Mouse (Mus musculus): ENCODE measurements around the gene Gm20388. TPM values are rescaled to one million over a fixed set of nuclear protein-coding genes. Genes with fewer than 3 reads are reported as not detected.
A peak's percentile ranks its signal among the peaks of the same experiment; 100 is the strongest.

Gene Gm20388
- polyA plus RNA-seq, 1 experiment from 2014 or later = not detected

DNA sequence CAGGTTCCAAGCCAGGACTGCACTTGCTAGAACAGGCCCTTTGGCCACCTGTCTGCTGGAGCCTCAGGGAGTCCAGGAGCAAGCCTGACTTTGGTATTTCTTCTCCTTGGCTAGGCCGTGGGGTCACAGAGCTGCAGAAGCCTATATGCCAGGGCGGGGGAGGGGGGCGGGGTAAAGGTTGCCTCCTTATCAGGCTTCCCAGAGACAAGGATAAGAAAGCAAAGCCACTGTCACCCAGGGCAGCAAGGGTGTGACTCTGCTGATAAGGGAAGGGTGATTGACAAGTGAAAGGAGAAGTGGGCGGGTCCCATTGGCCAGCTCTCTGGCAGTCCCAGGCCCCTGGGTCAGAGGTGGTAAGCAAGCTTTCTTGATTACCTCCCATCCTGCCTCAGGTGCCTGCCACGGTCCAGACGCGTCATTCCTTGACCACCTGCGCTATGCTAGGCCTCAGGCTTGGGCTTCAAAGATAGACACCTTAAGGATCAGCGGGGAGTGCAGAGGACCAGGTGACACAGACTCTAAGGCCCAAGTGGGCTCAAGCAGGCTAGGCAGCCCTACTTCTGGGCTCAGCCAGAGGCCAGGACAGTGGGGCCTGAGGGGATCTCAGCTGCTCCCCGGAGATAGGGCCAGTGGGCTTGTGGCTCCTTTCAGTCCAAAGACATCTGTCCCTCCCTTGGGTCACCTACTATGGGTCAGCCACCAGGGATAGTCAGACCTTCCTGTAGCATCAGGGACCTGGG is 565.0 kb downstream of the Gm20388 start:
- Histone ChIP-seq H3K4me1 (replicated peaks; ENCODE audit: control insufficient read depth, insufficient read depth, low read length) (peaks cover 49% of the 10 kb centered on the region), H3K9me3 (ENCODE audit: control insufficient read depth, low read length) (no peaks in the 10 kb centered on the region), H3K27me3 (ENCODE audit: control insufficient read depth, insufficient read depth, low read depth, low read length) (no peaks in the 10 kb centered on the region), H3K4me3 (ENCODE audit: low read length) (no peak overlapping the region), H3K9ac (ENCODE audit: low read length) (no peak overlapping the region), H3K36me3 (ENCODE audit: control insufficient read depth, insufficient read depth, low read length) (no peaks in the 10 kb centered on the region), H3K27ac (ENCODE audit: low read length) (peak overlapping the region; percentile 86; the same call in 1 of the 2 replicates), H3K4me2 (ENCODE audit: low read depth, low read length) (no peak overlapping the region)
- ATAC-seq (ENCODE audit: low read depth) = no peak
- 64% methylated on average over 10 of the region's 10 CpGs for WGBS

DNA sequence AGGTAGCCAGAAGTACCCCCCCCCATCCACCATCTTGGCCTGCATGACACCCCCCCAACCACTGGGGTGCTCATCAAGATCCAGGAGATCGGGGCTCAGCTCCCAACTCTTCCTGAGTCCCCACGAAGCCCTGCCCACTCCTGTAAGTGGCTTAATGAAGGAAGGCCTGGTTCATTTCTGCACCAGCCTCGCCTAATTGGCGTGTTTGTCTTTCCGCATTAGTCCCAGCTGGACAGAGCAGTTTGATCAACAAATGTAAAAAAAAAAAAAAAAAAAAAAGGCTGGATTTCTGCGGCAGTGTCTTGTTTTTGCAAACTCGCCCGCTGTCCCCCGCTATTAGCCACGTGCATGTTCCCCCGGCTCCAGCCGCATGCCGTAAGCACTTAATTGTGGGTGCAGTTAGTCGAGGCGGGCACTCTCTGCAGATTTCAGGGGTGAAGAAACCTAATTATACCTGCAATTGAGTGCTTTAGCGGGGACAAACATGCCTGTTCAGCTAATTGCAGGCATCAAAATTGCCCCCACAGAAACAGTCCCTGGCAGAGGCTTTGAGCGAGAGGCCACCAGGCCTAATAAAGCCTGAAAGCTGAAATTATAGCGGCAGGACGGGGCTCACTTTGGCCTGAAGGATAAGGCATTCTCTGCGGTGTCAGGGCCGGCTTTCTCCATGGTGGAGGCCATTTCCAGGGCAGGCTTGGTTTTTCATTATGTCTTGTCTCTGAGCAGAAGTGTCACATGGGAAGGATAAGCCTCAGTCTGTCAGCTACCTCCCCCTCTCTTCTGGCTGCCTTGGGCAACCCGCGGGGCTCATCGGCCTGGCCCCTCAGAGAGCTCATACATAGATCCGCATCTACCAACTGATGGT is 566.3 kb downstream of the Gm20388 start:
- Histone ChIP-seq H3K9me3 (ENCODE audit: control insufficient read depth, low read length) (no peaks in the 10 kb centered on the region), H3K4me1 (replicated peaks; ENCODE audit: control insufficient read depth, insufficient read depth, low read length) (peaks cover 46% of the 10 kb centered on the region), H3K4me2 (ENCODE audit: low read depth, low read length) (no peak overlapping the region), H3K27me3 (ENCODE audit: control insufficient read depth, insufficient read depth, low read depth, low read length) (no peaks in the 10 kb centered on the region), H3K4me3 (ENCODE audit: low read length) (no peak overlapping the region), H3K36me3 (ENCODE audit: control insufficient read depth, insufficient read depth, low read length) (no peaks in the 10 kb centered on the region), H3K9ac (ENCODE audit: low read length) (no peak overlapping the region), H3K27ac (ENCODE audit: low read length) (no peak overlapping the region)
- ATAC-seq (ENCODE audit: low read depth) = no peak
- WGBS = 56% methylated on average over 25 of the region's 25 CpGs

- H3K9me3 ChIP-seq (ENCODE audit: control insufficient read depth, low read length) = no peaks in the 10 kb centered on the region
- no peaks in the 10 kb centered on the region for H3K36me3 ChIP-seq (ENCODE audit: control insufficient read depth, insufficient read depth, low read length)
- H3K4me3 ChIP-seq (ENCODE audit: low read length) = no peak overlapping the region
- no peak overlapping the region for H3K27ac ChIP-seq (ENCODE audit: low read length)
- H3K27me3 ChIP-seq (ENCODE audit: control insufficient read depth, insufficient read depth, low read depth, low read length) = no peaks in the 10 kb centered on the region
- H3K9ac ChIP-seq (ENCODE audit: low read length) = no peak overlapping the region
- WGBS = 85% methylated on average over 11 of the region's 11 CpGs
- H3K4me2 ChIP-seq (ENCODE audit: low read depth, low read length) = no peak overlapping the region
- ATAC-seq (ENCODE audit: low read depth) = no peak
- peaks cover 36% of the 10 kb centered on the region for H3K4me1 ChIP-seq (replicated peaks; ENCODE audit: control insufficient read depth, insufficient read depth, low read length)
Observed at GRCm38 (mm10) chr8:120478754-120479153, 568.1 kb downstream of the Gm20388 start.

GRCm38 (mm10) chr8:120479691-120480090 is 569.0 kb downstream of the Gm20388 start:
- no peak for ATAC-seq (ENCODE audit: low read depth)
- Histone ChIP-seq H3K27me3 (ENCODE audit: control insufficient read depth, insufficient read depth, low read depth, low read length) (no peaks in the 10 kb centered on the region), H3K9ac (ENCODE audit: low read length) (no peak overlapping the region), H3K4me2 (ENCODE audit: low read depth, low read length) (no peak overlapping the region), H3K4me1 (replicated peaks; ENCODE audit: control insufficient read depth, insufficient read depth, low read length) (peaks cover 36% of the 10 kb centered on the region), H3K27ac (ENCODE audit: low read length) (no peak overlapping the region), H3K36me3 (ENCODE audit: control insufficient read depth, insufficient read depth, low read length) (no peaks in the 10 kb centered on the region), H3K4me3 (ENCODE audit: low read length) (no peak overlapping the region), H3K9me3 (ENCODE audit: control insufficient read depth, low read length) (no peaks in the 10 kb centered on the region)
- 83% methylated on average over 4 of the region's 4 CpGs for WGBS

- Histone ChIP-seq H3K27ac (ENCODE audit: low read length) (no peak overlapping the region), H3K36me3 (ENCODE audit: control insufficient read depth, insufficient read depth, low read length) (no peaks in the 10 kb centered on the region), H3K4me2 (ENCODE audit: low read depth, low read length) (no peak overlapping the region), H3K9me3 (ENCODE audit: control insufficient read depth, low read length) (no peaks in the 10 kb centered on the region), H3K27me3 (ENCODE audit: control insufficient read depth, insufficient read depth, low read depth, low read length) (no peaks in the 10 kb centered on the region), H3K9ac (ENCODE audit: low read length) (no peak overlapping the region), H3K4me3 (ENCODE audit: low read length) (no peak overlapping the region), H3K4me1 (replicated peaks; ENCODE audit: control insufficient read depth, insufficient read depth, low read length) (peaks cover 37% of the 10 kb centered on the region)
- no peak for ATAC-seq (ENCODE audit: low read depth)
- WGBS = 68% methylated on average over 9 of the region's 9 CpGs
Observed at GRCm38 (mm10) chr8:120482015-120482689, 571.5 kb downstream of the Gm20388 start.

GRCm38 (mm10) chr8:120484460-120484859 is 573.8 kb downstream of the Gm20388 start:
- no peaks in the 10 kb centered on the region for H3K9me3 ChIP-seq (ENCODE audit: control insufficient read depth, low read length)
- H3K4me3 ChIP-seq (ENCODE audit: low read length) = no peak overlapping the region
- 66% methylated on average over 6 of the region's 6 CpGs for WGBS
- H3K4me2 ChIP-seq (ENCODE audit: low read depth, low read length) = no peak overlapping the region
- peaks cover 40% of the 10 kb centered on the region for H3K4me1 ChIP-seq (replicated peaks; ENCODE audit: control insufficient read depth, insufficient read depth, low read length)
- H3K36me3 ChIP-seq (ENCODE audit: control insufficient read depth, insufficient read depth, low read length) = no peaks in the 10 kb centered on the region
- no peak for ATAC-seq (ENCODE audit: low read depth)
- H3K27ac ChIP-seq (ENCODE audit: low read length) = 0 out of 2 replicates have a peak overlapping the region, but pooled peaks have one; percentile 17
- peak overlapping the region; percentile 26; the same call in 1 of the 2 replicates for H3K9ac ChIP-seq (ENCODE audit: low read length)
- H3K27me3 ChIP-seq (ENCODE audit: control insufficient read depth, insufficient read depth, low read depth, low read length) = no peaks in the 10 kb centered on the region

DNA sequence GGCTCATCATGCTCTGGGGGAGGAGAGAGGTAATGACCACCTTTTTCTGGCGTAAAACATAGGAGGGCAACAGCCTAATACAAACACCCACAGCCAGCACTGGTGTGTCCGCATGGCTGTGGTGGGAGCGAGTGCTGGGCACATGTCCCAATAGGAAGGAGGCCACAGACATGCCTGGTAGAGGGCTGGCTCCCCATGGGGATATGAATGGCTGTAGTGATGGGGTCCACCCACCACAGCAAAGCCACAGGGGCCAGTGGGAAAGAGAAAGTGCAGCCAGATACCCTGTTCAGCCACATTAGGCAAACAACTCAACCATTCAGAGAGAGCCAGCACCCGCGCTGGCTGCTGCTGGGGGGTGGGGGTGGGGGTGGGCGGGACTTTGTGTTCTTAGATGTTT is 574.5 kb downstream of the Gm20388 start:
- Histone ChIP-seq H3K9ac (ENCODE audit: low read length) (peak overlapping the region; percentile 31; the same call in 1 of the 2 replicates), H3K27ac (ENCODE audit: low read length) (no peak overlapping the region), H3K36me3 (ENCODE audit: control insufficient read depth, insufficient read depth, low read length) (no peaks in the 10 kb centered on the region), H3K27me3 (ENCODE audit: control insufficient read depth, insufficient read depth, low read depth, low read length) (no peaks in the 10 kb centered on the region), H3K4me3 (ENCODE audit: low read length) (no peak overlapping the region), H3K4me1 (replicated peaks; ENCODE audit: control insufficient read depth, insufficient read depth, low read length) (peaks cover 47% of the 10 kb centered on the region), H3K4me2 (ENCODE audit: low read depth, low read length) (no peak overlapping the region), H3K9me3 (ENCODE audit: control insufficient read depth, low read length) (no peaks in the 10 kb centered on the region)
- ATAC-seq (ENCODE audit: low read depth) = no peak
- WGBS = 43% methylated on average over 6 of the region's 6 CpGs

DNA sequence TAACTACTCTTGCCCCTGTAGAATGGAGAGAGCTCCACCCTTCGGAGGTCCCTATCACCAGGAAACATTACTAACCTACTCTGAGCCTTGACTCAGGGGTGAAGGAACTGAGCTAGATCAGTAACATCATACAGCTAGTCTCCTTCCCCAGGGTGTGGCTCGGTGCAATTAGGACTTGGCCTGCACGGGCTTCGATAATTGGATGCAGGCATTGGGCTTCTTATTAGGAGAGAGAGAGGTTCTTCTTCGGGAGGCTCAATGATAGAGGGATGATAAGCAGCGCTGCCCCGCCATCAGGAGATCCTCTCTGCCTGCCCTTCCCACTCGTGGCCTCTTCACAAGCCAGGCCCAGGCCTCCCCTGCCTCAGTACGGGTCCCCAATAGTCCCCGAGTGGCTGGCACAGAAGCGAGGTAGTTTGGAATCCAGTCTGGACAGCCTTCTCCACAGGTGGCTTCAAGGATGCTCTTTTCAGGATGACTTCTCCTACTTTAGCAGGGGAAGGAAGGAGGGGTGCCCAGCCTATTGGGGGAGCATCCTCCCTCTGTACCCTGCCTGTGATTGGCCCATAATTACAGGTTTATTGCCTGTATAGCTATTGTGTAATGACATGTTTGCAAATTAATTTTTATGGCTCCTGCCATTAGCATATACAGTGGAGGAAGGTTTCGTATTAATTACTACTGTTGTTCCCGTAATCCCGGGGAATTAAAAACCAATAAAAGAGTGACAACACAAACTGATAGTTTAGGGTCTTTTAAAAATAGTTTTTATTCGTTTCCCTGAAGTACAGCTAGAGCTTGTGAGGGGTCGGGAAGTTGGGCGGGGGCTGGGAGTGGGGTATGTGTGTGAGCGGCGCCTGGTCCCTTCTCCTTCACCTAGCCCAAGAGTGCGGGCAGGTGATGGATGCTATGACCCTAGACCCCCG is 575.2 kb downstream of the Gm20388 start:
- Histone ChIP-seq H3K27ac (ENCODE audit: low read length) (no peak overlapping the region), H3K9me3 (ENCODE audit: control insufficient read depth, low read length) (no peaks in the 10 kb centered on the region), H3K27me3 (ENCODE audit: control insufficient read depth, insufficient read depth, low read depth, low read length) (no peaks in the 10 kb centered on the region), H3K4me2 (ENCODE audit: low read depth, low read length) (peak overlapping the region; percentile 98; the same call in 1 of the 2 replicates), H3K4me1 (replicated peaks; ENCODE audit: control insufficient read depth, insufficient read depth, low read length) (peaks cover 54% of the 10 kb centered on the region), H3K4me3 (ENCODE audit: low read length) (peak overlapping the region; percentile 65), H3K36me3 (ENCODE audit: control insufficient read depth, insufficient read depth, low read length) (no peaks in the 10 kb centered on the region), H3K9ac (ENCODE audit: low read length) (peak overlapping the region; percentile 87)
- 48% methylated on average over 21 of the region's 21 CpGs for WGBS
- ATAC-seq (ENCODE audit: low read depth) = no peak
